Mouse (Mus musculus) common myeloid progenitor, adult 5-6 weeks (primary cell): ENCODE measurements around the gene Trir. TPM values are rescaled to one million over a fixed set of nuclear protein-coding genes. Genes with fewer than 3 reads are reported as not detected.
A peak's percentile ranks its signal among the peaks of the same experiment; 100 is the strongest.

Source experiments
- ATAC-seq: replicated peaks from 2 replicates; pipeline ENCODE4 v1.8.0; 2016; ENCODE audit warnings: low read depth, mild to moderate bottlenecking, moderate TSS enrichment, inconsistent platforms; ENCODE audit not compliant: poor library complexity, severe bottlenecking
- total RNA-seq: library from RNA; stranded (forward); fragments of 200-1000, 187-1606 nt; gene quantifications from 2 replicates; pipeline ENCODE4 v1.2.3, GENCODE M21; 2017

Trir gene
- 202 and 410 TPM in 2 replicates for total RNA-seq

DNA sequence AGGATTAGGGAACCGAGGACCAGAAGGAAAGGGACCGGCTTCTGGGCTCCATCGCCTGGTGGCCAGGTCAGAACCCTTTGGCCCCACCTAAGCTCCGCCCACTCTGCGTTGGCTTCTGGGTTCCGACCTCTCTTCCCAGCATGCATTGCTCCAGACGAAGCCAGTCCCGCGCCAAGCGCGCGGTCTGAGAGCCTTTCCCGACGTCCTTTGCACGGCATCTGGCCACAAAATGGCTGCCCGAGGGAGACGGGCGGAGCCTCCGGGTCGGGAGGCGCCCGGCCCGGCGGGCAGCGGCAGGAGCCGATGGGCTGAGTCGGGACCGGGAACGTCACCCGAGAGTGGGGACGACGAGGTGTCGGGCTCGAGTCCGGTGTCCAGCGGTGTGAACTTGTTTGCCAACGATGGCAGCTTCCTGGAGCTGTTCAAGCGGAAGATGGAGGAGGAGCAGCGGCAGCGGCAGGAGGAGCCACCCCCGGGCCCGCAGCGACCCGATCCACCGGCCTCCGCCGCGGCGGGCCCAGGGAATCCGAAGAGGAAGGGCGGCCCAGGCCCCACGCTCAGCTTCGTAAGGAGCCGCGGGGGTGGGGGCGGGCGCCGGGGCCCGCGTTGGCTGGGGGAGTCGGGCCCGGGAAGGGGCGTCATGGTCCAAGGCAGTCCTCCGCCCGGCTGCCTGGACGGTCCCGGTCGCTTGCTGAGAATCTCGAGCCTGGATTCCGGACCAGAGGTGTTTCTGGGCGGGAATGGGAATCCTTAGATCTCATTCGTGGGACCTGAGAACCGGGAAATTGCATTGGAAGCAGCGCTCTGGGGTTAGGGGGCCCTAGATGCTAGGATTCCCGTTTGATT lies at the start of gene Trir:
Gene Trir, plus strand, starts transcription at position 154 of the 846 bp plus-strand sequence.
- ATAC-seq: peak; percentile 80

DNA sequence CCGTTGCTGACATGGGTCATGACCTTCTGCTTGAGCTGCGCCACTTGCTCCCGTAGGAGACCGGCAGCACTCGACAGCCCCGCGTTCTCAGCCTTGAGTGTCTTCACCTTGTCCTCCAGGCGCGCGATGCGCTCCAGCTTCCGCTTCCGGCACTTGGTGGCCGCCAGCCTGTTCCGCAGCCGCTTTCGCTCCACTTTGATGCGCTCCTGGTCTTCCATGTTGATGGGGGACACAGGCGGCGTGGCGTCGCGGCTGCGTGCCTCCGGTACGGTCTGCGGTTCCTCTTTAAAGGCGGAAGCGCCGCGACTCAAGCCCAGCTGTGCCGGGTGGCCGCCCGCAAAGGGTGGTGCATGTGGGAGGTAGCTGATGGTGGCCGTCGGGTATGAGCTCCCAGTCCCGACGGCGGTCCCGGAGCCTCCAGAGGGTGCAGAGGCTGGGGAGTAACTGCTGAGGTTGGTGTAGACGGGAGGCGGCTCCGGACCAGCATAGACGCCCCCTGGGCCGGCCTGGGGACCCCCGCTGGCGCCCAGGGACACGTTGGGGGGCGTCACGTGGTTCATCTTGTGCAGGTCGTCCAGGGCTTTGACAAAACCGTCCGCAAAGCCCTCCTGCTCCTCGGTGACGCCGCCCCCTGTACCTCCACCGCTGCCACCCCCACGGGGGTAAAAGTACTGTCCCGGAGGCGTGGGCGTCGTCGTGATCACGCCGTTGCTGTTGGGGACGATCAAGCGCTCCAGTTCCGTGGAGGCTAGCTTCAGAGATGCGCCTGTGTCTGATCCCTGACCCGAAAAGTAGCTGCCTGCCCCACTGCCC lies 49.0 kb upstream of the Trir start:
- no peak; the same call in 1 of the 2 replicates for ATAC-seq

DNA sequence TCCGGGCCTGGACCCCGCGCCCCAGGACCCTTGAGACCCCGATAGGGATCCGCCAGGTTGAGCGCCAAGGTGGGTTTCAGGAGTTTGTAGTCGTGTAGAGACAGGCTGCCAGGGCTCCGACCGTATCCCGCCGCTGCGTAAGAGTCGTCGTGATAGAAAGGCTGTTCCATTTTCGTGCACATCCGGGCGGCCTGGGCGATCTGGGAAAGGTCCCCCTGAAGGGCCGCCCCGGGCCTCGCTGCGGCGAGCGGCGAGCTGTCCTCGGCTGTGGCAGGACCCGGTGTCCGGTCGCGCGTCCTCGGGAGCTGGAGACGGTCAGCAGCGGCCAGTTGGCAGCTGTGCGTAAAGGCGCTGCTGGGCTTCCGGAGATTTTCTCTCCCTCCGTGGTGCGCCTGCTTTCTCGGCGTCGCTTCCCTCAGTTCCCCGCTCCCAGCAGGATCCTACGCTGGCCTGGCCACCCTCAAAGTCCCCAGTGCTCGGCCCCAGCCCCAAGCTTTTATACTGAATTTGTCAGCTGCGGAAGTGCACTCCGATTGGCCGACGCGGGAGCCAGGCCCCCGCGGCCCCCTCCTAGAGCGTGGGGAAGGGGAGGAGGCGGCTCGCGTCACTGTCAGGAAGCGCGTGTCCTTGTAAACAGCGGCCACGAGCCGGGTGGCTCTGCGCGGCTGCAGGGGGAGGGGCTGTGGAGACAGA lies 48.2 kb upstream of the Trir start, which contains the start of gene Junb:
Gene Junb, minus strand, starts transcription at position 471 of the 693 bp plus-strand sequence.
- peak; percentile 33 for ATAC-seq

DNA sequence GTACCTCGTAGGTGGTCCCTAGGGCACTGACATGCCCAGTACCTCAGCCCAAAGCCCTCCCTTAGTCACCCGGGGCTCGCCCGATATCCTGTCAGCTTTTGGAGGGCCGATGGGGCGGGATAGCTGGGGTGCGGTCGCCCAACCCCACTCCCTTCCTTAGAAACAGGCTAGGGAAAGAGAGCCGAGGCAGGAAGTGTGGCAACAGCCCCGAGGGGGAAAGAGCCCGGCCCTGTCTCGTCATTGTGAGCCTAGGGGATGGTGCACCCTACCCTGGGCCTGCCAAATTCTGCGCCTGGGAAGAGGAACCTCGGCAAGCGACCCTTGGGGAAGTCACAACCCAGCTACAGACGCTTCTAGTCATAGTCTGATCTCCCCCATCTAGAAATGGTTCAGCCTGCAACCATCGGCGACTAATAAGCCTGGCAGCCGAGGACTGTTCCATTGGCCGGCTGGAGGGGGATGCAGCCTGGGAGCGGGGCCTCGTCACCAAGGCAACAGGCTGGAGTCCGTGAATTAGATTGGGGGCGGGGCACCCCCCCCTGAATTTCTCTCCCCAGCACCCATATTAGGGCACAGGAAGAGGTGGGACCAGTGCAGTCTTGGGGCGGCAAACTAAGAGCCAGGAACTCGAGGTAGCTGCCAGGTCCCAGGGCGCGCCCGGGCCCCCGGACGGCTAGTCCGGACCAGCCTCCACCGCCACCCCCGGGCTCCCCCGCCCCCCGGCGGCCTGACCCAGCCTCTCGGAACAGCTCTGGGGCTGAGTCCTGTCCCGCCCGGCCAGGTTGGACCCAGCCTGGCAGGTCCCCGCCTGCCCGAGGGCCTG lies 46.8 kb upstream of the Trir start:
- peak; percentile 37 for ATAC-seq

DNA sequence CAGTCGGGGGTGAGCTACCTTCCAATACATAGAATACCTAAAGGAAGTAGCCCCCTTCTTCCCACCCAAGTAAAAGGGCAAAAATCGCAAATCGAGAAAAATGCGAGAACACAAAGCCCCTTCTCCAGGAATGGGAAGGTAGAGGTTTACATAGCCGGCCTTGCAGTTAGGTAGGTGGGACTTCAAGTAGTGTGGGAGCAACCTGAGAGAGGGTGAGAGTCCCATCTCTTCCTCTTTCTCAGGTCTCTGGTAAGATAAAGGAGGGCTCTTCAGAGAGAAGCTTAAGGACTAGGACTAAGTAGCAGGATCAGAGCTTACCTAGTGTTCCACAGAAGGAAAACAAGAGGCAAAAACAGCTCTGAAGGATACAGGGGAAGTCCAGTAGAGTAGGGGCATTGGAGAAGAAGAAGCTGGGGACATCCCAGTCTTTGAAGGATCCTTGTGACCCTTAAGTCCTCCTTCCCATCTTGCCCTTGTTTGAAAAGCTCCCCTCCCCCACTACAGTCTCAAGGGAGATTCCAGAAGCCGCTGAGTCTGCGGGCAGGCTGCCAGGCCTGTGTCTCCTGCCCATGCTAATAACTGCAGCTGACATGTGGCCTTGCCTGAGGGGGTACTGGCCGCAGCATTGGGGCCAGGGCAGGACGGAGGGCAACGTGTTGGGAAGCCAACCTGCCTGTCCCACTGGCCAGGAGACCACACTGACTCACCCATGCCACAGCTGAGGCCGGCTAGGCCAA lies 45.8 kb upstream of the Trir start:
- ATAC-seq: no peak

DNA sequence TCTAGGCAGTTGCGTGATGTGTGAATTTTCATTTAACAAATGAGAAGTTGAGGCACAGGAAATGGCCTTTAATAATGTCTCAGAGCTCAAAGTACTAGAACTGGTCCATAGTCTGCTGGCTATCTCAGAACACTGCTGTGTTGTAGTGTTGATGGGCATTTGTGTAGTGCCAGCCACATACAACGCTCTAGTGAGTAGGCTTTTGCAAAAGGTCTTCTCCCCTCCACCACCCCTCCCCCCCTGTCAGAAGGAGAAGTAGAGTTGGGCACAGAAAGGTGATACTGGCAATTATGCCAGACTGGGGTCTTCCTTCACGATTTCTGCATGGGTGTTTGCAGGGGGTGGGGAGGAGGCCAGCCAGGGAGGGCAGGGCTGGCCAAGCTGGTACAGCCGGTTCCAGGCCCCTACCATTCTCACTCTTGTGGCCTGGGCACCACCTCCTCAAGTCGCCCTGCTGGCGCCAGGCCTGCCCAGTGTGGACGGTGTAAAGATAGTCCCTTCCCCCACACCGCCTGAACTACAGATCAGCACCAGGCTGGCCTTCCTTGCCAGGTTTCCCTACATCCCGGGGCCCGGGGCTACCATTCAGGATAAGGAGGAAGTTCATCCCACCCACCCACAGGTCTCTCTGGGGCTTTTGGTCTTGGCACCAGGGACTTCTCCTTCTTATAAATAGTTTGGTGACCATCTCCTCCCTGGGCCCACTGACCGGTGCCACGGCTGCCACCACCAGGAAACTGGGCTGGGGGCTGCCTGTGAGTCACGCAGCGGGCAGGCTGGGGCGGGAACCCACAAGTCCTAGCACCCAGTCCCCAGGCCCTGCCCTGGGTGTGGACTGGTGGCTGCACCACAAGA lies 44.8 kb upstream of the Trir start:
- ATAC-seq: no peak

DNA sequence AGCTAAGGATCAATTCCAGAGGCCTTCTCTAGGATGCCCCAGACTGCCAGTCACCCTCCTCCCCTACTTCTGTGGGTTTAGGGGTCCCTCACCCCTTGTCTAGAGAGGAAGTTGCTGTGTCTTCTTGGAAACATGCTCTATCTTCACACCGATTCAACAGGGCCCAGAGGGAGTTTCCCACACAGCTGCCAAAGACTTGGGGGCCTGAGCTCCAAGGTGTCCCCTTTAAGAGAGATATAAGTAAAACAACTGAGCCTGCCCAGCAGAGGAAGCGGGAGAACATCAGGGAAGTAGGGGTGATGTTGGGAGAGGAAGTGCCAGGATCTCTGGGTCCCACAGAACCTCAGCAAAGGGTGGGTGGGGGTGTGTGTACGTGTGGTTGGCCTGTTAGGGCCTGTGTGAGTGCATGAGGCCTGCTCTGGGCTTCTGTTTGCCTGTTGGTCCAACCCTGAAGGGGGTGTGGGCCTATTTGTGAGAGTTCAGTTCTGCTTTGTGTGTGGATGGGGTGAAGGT lies 44.1 kb upstream of the Trir start:
- ATAC-seq: no peak

DNA sequence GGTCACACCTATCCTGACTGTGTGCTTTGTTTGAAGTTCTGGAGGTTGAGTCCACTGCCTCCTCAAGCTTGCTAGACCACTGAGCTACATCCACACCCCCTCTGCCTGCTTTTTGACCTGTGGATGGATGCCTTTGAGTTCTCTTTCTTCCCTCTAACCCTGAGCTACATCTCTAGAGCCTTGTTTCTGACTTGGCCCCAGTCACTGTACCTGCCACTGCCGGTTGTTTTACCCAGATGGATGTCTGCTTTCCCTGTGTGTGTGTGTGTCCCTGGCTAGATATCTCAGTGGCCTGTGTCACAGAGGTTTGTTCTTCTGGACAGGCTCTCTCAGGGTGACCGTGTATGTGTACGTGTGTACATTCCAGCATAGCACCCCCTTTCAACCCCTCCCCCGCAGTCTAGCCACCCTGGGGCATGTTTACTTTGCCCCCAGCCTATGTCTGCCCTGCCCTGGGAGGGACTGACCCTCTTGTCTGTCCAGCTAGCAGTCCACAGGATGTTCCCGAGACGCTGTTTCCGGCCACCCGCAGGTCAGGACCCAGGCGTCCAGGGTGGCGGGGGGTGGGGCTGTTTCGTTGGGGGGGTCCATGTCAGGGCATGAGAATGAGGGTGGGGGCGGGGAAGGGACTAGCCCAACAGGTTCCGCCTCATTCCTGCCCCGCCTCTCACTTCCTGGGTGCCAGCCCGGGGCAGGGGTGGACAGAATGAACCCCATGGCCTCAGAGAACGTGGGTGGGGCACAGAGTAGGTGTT lies 42.2 kb upstream of the Trir start:
- ATAC-seq: no peak

DNA sequence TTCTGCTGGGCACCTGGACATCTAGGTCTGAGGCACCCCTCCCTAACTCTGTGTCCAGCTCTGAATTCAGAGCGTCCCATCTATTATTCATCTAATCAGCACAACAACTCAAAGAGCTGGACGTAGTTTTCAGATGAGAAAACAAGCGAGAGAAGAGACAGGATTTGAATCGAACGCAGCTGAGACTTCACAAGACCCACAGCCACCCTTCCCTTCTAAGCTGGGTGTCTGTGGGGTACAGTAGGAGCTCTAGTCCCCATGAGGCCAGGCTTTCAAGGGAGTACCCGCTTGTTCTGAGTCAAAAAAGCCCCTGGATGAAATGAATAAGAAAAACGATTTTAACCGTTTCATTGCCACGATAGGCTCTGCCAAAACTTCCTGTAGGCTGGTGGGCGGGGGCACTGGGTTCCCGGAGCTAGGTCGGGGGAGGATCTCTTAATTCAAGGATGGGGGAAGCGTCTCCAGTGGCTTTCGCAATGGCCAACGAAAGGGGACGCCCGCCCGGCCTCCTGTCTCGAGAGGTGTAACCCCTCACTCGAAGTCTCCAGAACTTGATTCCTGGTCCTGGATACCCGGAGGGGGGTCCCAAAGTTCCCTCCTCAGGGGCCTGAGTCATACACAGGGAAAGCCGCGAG lies 41.5 kb upstream of the Trir start:
- ATAC-seq: 0 out of 2 replicates have a peak, but pooled peaks have one; percentile 4

DNA sequence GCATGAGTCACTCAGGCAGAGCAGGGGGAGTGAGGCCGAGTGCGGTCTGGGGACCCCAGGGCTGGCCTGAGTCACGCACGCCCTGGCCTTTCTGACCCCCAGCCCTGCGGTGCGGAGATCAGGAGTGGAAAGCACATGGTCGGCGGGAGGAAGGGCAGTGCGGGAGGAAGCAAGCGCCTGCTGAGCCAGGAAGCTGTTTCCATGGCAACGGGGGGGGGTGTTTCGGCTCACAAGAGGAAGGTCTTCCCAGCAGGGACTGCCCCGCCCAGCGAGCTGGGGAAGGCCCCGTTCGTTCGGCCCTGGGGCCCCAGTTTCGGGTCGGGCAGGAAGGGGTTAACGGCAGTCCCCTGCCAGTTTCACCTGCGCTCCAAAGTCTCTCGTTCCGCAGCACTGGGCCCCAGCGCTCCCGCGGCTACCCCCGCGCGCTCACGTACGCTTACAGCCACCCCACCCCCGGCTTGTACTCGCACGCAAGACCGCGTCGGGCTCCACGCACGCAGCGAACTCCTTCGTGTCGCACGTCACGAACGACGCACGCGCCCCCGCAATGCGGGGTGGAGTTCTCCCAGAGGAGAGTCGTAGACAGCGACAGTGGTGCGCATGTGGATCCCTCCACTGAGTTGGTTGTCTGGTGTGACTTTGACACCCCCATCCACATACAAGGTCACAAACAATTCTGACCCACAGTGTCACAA lies 40.8 kb upstream of the Trir start:
- peak; percentile 44 for ATAC-seq

DNA sequence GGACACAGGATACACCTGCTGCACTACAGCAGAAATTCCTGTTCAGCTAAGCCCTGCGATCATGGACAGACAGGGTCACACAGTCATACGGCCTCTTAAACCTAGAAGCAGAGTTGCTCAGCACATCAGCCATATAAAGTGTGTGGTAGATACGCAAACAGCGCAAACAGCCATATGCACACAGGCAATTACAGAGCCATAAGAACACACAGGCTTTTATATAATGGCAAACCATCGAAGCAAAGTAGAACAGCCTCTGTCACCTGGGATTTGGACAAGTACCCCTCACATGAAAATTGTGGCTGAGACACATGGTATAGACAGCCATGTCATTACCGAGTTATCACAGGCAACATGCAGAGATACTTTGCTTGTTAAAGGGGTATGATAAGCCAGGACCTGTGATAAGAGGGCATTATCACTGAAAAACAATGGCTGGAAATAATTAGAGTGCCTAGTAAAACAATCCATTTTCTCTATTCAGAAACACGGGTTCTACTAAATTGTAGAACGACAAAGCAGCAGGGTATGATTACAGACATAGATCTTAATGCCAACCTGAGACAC lies 40.2 kb upstream of the Trir start:
- peak; percentile 0; the same call in 1 of the 2 replicates for ATAC-seq

DNA sequence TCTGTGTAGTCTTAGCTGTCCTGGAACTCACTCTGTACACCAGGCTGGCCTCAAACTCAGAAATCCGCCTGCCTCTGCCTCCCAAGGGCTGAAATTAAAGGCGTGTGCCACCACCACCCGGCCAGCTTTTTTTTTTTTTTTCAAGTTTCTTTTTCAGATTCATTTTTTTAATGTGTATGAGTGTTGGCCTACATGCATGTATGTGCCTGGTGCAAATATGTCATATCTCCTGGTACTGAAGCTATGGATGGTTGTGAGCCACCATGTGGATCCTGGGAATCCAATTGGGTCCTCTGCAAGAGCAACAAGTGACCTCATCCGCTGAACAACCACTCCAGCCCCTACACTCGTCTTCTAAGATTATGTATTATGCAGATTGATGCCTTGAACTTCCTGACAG lies 39.2 kb upstream of the Trir start:
- no peak for ATAC-seq

DNA sequence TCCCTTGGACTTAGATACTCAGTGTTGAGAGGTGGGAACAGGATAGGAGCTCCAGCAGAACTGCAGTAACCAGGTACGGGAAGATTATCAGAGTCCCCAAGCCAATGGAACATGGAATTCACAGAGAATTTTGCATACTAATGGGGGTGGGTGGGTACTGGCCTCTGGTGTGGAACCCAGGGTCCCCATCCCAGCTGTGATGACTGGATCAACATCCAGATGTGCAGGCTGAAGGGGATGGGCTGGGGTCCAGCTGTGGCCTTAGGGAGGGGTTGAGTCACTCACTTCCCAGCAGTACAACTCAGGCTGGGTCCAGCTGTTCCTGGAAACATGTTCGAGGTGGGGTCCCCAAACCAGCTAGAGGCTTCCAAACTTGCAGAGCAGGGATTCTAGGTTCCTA lies 38.7 kb upstream of the Trir start:
- no peak for ATAC-seq

DNA sequence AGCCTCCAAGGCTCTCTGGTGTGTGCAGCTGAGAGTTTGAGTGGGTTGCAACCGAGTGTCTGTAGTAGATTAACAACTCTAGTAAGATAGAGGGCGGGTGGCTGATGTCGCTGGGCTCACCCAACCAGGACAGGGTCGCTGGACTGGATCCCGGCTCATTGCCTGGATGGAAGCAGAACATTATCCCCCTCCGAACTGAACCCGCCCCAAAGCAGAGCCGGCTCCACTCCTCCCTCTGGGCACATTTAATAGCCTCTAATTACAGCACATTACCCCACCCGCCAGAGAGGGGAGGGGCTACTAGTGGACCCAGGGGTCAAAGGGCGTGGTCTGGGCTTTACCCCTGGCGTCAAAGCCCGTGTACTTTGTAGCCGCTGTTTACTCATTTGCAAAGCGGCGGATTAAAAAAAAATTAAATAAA lies 37.3 kb upstream of the Trir start:
- no peak for ATAC-seq

DNA sequence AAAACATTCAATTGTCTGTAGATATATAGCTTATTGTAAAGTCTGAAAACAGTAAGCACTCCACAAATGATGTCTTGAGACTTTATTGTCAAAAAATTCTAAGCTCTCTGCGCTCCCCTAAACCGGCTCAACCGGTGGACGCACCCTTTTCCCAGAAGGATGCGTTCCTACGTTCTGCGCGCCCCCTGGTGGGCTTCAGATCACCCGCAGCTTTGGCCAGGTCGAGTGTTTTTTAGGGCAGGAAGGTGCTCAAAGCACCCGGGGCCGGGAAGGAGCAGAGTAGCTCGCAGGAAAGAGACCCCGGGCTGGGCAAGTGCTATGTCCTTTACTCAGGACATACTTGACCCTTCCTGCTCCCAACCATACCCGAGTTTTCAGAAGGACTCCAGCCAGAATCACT lies 36.8 kb upstream of the Trir start:
- ATAC-seq: peak; percentile 48

DNA sequence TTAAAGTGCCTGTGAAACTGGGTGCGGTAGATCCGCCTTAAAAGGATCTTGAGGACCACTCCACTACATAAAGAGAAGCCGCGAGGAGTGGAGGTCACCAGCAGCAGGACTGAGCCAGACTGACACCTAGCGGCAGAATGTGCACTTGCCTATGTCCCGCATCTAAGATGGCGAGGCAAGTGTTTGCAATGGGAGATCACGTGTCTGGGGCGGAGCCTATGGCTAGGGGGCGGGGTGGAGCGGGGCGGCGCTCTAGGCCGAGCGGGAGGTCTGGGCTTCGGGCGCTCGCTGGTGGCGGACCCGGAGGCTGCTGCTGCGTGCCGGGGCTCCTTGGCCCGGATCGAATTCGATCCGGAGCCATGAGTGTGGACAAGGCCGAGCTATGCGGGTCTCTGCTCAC lies 36.3 kb upstream of the Trir start, which contains the start of gene Hook2:
Gene Hook2, plus strand, starts transcription at position 255 of the 400 bp plus-strand sequence.
- ATAC-seq: peak; percentile 79
